Mouse (Mus musculus) forebrain, postnatal 0 days (tissue): ENCODE measurements around the gene D10Jhu81e. TPM values are rescaled to one million over a fixed set of nuclear protein-coding genes. Genes with fewer than 3 reads are reported as not detected.

Experiments used
- ATAC-seq: fragments of 200-750 bp; cut with Nextera tagmentation; 2 replicates; pipeline ENCODE4 v1.8.0; 2017; ENCODE audit warnings: mild to moderate bottlenecking, moderate library complexity
- DNase-seq: peaks from one replicate; pipeline ENCODE4 v3.0.0-alpha.2; 2015
- H3K27ac ChIP-seq: fragments of 300-500 bp; sonication (generic); 2 replicates; pipeline ENCODE4 v1.5.1; 2014; ENCODE audit warnings: low read depth, mild to moderate bottlenecking, antibody characterized with exemption, low read length, moderate library complexity, mixed read lengths
- H3K27me3 ChIP-seq: fragments of 300-500 bp; sonication (generic); 2 replicates; pipeline ENCODE4 v1.6.1; 2014; ENCODE audit warnings: mild to moderate bottlenecking, low read length, mixed read lengths; ENCODE audit not compliant: insufficient read depth
- H3K36me3 ChIP-seq: fragments of 300-500 bp; sonication (generic); 2 replicates; pipeline ENCODE4 v1.6.1; 2014; ENCODE audit warnings: mild to moderate bottlenecking, moderate library complexity; ENCODE audit not compliant: insufficient read depth
- H3K4me1 ChIP-seq: fragments of 300-500 bp; sonication (generic); 2 replicates; pipeline ENCODE4 v1.6.1; 2014; ENCODE audit warnings: antibody characterized with exemption; ENCODE audit not compliant: insufficient read depth
- H3K4me2 ChIP-seq: fragments of 300-500 bp; sonication (generic); 2 replicates; pipeline ENCODE4 v1.6.1; 2014; ENCODE audit warnings: low read depth, mild to moderate bottlenecking, moderate library complexity
- H3K4me3 ChIP-seq: fragments of 300-500 bp; sonication (generic); 2 replicates; pipeline ENCODE4 v1.5.1; 2014; ENCODE audit warnings: low read depth, low read length, mixed read lengths
- H3K9ac ChIP-seq: fragments of 300-500 bp; sonication (generic); 2 replicates; pipeline ENCODE4 v1.6.1; 2014; ENCODE audit warnings: mild to moderate bottlenecking
- H3K9me3 ChIP-seq: fragments of 300-500 bp; sonication (generic); 2 replicates; pipeline ENCODE4 v1.6.1; 2016; ENCODE audit warnings: low read length
- CTCF ChIP-seq: sonication (generic); IDR thresholded peaks from 2 replicates; pipeline ENCODE4 v1.5.1; 2016; ENCODE audit warnings: antibody characterized with exemption, control low read depth, low read depth
- WGBS: fragments of 180-500 bp; shearing (Covaris S2); extraction: QIAGEN DNeasy Blood & Tissue Kit; methylation state at CpG from one replicate; pipeline ENCODE4 v1.1.7; 2014; 5-methylcytosine and 5-hydroxymethylcytosine counted together
- polyA plus RNA-seq: library from polyadenylated mRNA; unstranded; fragments of >200 nt; fragmentation: Nextera tagmentation; extraction: Ambion mirVana; gene quantifications from 2 replicates; pipeline ENCODE4 v1.2.1, GENCODE M21; 2015
- total RNA-seq: library from RNA; depleted of rRNA; stranded (reverse); fragments of >200 nt; gene quantifications from 2 replicates; pipeline ENCODE4 v1.2.3, GENCODE M21; 2014

Gene D10Jhu81e
- total and polyA plus RNA-seq, 2 experiments from 2014 or later = 24.4 to 76.7 TPM

GRCm38 (mm10) chr10:78163241-78163640 is 6.3 kb downstream of the D10Jhu81e start:
- Histone ChIP-seq H3K4me2 (no peak overlapping the region), H3K4me1 (no peaks in the 10 kb centered on the region), H3K36me3 (peaks cover 49% of the 10 kb centered on the region), H3K27ac (no peak overlapping the region), H3K27me3 (no peaks in the 10 kb centered on the region), H3K9ac (no peak overlapping the region), H3K9me3 (no peaks in the 10 kb centered on the region), H3K4me3 (no peak overlapping the region)
- no peak for DNase-seq
- TF ChIP-seq CTCF = no peak
- WGBS = 92% methylated on average over 9 of the region's 9 CpGs
- no peak for ATAC-seq

GRCm38 (mm10) chr10:78162646-78163045 is 6.9 kb downstream of the D10Jhu81e start:
- DNase-seq = no peak
- no peaks in the 10 kb centered on the region for H3K27me3 ChIP-seq
- peaks cover 49% of the 10 kb centered on the region for H3K36me3 ChIP-seq
- WGBS = 91% methylated on average over 12 of the region's 12 CpGs
- no peak for ATAC-seq
- H3K4me3 ChIP-seq = no peak overlapping the region
- TF ChIP-seq CTCF = no peak
- H3K9ac ChIP-seq = no peak overlapping the region
- no peak overlapping the region for H3K27ac ChIP-seq
- H3K4me2 ChIP-seq = no peak overlapping the region
- H3K9me3 ChIP-seq = no peaks in the 10 kb centered on the region
- H3K4me1 ChIP-seq = no peaks in the 10 kb centered on the region

- 88% methylated on average over 8 of the region's 8 CpGs for WGBS
- ATAC-seq (no peak), DNase-seq (no peak)
- Histone ChIP-seq H3K4me3 (no peak overlapping the region), H3K36me3 (peaks cover 39% of the 10 kb centered on the region), H3K9me3 (no peaks in the 10 kb centered on the region), H3K4me2 (no peak overlapping the region), H3K27me3 (no peaks in the 10 kb centered on the region), H3K4me1 (no peaks in the 10 kb centered on the region), H3K9ac (no peak overlapping the region), H3K27ac (no peak overlapping the region)
- no peak for TF ChIP-seq CTCF
Observed at GRCm38 (mm10) chr10:78161096-78161495, 8.5 kb downstream of the D10Jhu81e start.

GRCm38 (mm10) chr10:78160369-78161095 is 9.1 kb downstream of the D10Jhu81e start:
- Histone ChIP-seq H3K4me2 (no peak overlapping the region), H3K36me3 (peaks cover 34% of the 10 kb centered on the region), H3K9me3 (no peaks in the 10 kb centered on the region), H3K27me3 (no peaks in the 10 kb centered on the region), H3K4me1 (no peaks in the 10 kb centered on the region), H3K27ac (no peak overlapping the region), H3K9ac (no peak overlapping the region), H3K4me3 (no peak overlapping the region)
- no peak for TF ChIP-seq CTCF
- DNase-seq = no peak
- ATAC-seq = no peak
- 89% methylated on average over 16 of the region's 16 CpGs for WGBS

GRCm38 (mm10) chr10:78159906-78160305 is 9.7 kb downstream of the D10Jhu81e start:
- Histone ChIP-seq H3K4me2 (peak overlapping the region; percentile 37), H3K4me3 (no peak overlapping the region), H3K27me3 (no peaks in the 10 kb centered on the region), H3K36me3 (peaks cover 28% of the 10 kb centered on the region), H3K9me3 (no peaks in the 10 kb centered on the region), H3K27ac (no peak overlapping the region), H3K9ac (0 out of 2 replicates have a peak overlapping the region, but pooled peaks have one; percentile 6), H3K4me1 (no peaks in the 10 kb centered on the region)
- peak; percentile 75 for ATAC-seq
- DNase-seq = peak; percentile 86
- TF ChIP-seq CTCF = peak; percentile 96
- 4% methylated on average over 7 of the region's 7 CpGs for WGBS

- ATAC-seq = peak; percentile 6; the same call in 1 of the 2 replicates
- peak overlapping the region; percentile 37 for H3K4me2 ChIP-seq
- peak; percentile 34 for DNase-seq
- H3K36me3 ChIP-seq = peaks cover 23% of the 10 kb centered on the region
- H3K9ac ChIP-seq = 0 out of 2 replicates have a peak overlapping the region, but pooled peaks have one; percentile 6
- H3K27ac ChIP-seq = no peak overlapping the region
- no peaks in the 10 kb centered on the region for H3K9me3 ChIP-seq
- H3K27me3 ChIP-seq = no peaks in the 10 kb centered on the region
- no peak overlapping the region for H3K4me3 ChIP-seq
- no peak for TF ChIP-seq CTCF
- no peaks in the 10 kb centered on the region for H3K4me1 ChIP-seq
- 18% methylated on average over 17 of the region's 17 CpGs for WGBS
Observed at GRCm38 (mm10) chr10:78159252-78159878, 10.2 kb downstream of the D10Jhu81e start.

GRCm38 (mm10) chr10:78158041-78158440 is 11.5 kb downstream of the D10Jhu81e start:
- H3K4me1 ChIP-seq = no peaks in the 10 kb centered on the region
- peaks cover 20% of the 10 kb centered on the region for H3K36me3 ChIP-seq
- H3K4me3 ChIP-seq = no peak overlapping the region
- no peak overlapping the region for H3K27ac ChIP-seq
- no peak for TF ChIP-seq CTCF
- no peak overlapping the region for H3K4me2 ChIP-seq
- ATAC-seq (no peak), DNase-seq (no peak)
- WGBS = 76% methylated on average over 15 of the region's 15 CpGs
- no peak overlapping the region for H3K9ac ChIP-seq
- no peaks in the 10 kb centered on the region; the same call in 1 of the 2 replicates for H3K27me3 ChIP-seq
- no peaks in the 10 kb centered on the region for H3K9me3 ChIP-seq
